Mouse (Mus musculus) liver, postnatal 0 days (tissue): Measurements from ENCODE around the gene Agmat. TPM values are rescaled to one million over a fixed set of nuclear protein-coding genes. Genes with fewer than 3 reads are reported as not detected.
"Not testable (repeated sequence)": the region's sequence is repeated elsewhere in the genome, so short reads cannot be mapped to it uniquely, and the experiment has no call there.

Experiments
- ATAC-seq: fragments of 200-750 bp; cut with Nextera tagmentation; 2 replicates; pipeline ENCODE4 v1.8.0; 2017; ENCODE audit warnings: mild to moderate bottlenecking, moderate library complexity
- DNase-seq: peaks from one replicate; pipeline ENCODE4 v3.0.0-alpha.2; 2016
- H3K27ac ChIP-seq: fragments of 300-500 bp; sonication (generic); 2 replicates; pipeline ENCODE4 v1.5.1; 2014; ENCODE audit warnings: antibody characterized with exemption, moderate library complexity, mild to moderate bottlenecking, low read depth
- H3K27me3 ChIP-seq: fragments of 300-500 bp; sonication (generic); 2 replicates; pipeline ENCODE4 v1.6.1; 2014; ENCODE audit warnings: low read length, control low read depth, mixed read lengths; ENCODE audit not compliant: insufficient read depth
- H3K36me3 ChIP-seq: fragments of 300-500 bp; sonication (generic); replicated peaks from 2 replicates; pipeline ENCODE4 v1.6.1; 2014; ENCODE audit warnings: mild to moderate bottlenecking, control low read depth, low read length, moderate library complexity, mixed read lengths; ENCODE audit not compliant: insufficient read depth
- H3K4me1 ChIP-seq: fragments of 300-500 bp; sonication (generic); 2 replicates; pipeline ENCODE4 v1.6.1; 2014; ENCODE audit warnings: antibody characterized with exemption, mild to moderate bottlenecking, control low read depth; ENCODE audit not compliant: insufficient read depth
- H3K4me2 ChIP-seq: fragments of 300-500 bp; sonication (generic); 2 replicates; pipeline ENCODE4 v1.6.1; 2014; ENCODE audit warnings: low read depth, mild to moderate bottlenecking, low read length, moderate library complexity, mixed read lengths
- H3K4me3 ChIP-seq: fragments of 300-500 bp; sonication (generic); 2 replicates; pipeline ENCODE4 v1.5.1; 2014; ENCODE audit warnings: low read depth, low read length
- H3K9ac ChIP-seq: fragments of 300-500 bp; sonication (generic); replicated peaks from 2 replicates; pipeline ENCODE4 v1.6.1; 2014; ENCODE audit warnings: mild to moderate bottlenecking, moderate library complexity
- H3K9me3 ChIP-seq: fragments of 300-500 bp; sonication (generic); 2 replicates; pipeline ENCODE4 v1.6.1; 2016; ENCODE audit warnings: mild to moderate bottlenecking, control low read depth, low read length, mixed read lengths
- CTCF ChIP-seq: sonication (generic); IDR thresholded peaks from 2 replicates; pipeline ENCODE4 v1.5.1; 2016; ENCODE audit warnings: antibody characterized with exemption, low read depth
- EP300 ChIP-seq: IDR thresholded peaks from 2 replicates; pipeline ENCODE4 v1.6.1; 2016; ENCODE audit warnings: antibody characterized with exemption, low read depth, mild to moderate bottlenecking
- WGBS: fragments of 180-500 bp; shearing (Covaris S2); extraction: QIAGEN DNeasy Blood & Tissue Kit; methylation state at CpG from one replicate; pipeline ENCODE4 v1.1.7; 2014; ENCODE audit not compliant: insufficient replicate concordance; 5-methylcytosine and 5-hydroxymethylcytosine counted together
- polyA plus RNA-seq: library from polyadenylated mRNA; unstranded; fragments of >200 nt; fragmentation: Nextera tagmentation; extraction: Ambion mirVana; gene quantifications from 2 replicates; pipeline ENCODE4 v1.2.1, GENCODE M21; 2015

Agmat gene
- polyA plus RNA-seq, 1 experiment from 2014 or later = 105 TPM

- H3K4me3 ChIP-seq, H3K27me3 ChIP-seq, H3K27ac ChIP-seq, H3K9ac ChIP-seq, ATAC-seq, DNase-seq, H3K4me2 ChIP-seq, H3K9me3 ChIP-seq: not testable (repeated sequence)
- H3K4me1 ChIP-seq = peaks cover 28% of the 10 kb centered on the region
- TF ChIP-seq CTCF = peak; percentile 41; the same call in 1 of the 2 replicates
- 94% methylated on average over 4 of the region's 4 CpGs for WGBS
- peaks cover 48% of the 10 kb centered on the region for H3K36me3 ChIP-seq
Measured at GRCm38 (mm10) chr4:141773019-141773418, 26.5 kb downstream of the Agmat start.

GRCm38 (mm10) chr4:141779828-141780227 is 33.4 kb downstream of the Agmat start:
- no peak overlapping the region for H3K9ac ChIP-seq
- no peak for DNase-seq
- H3K4me1 ChIP-seq = no peaks in the 10 kb centered on the region
- no peaks in the 10 kb centered on the region for H3K27me3 ChIP-seq
- no peak overlapping the region for H3K4me2 ChIP-seq
- TF ChIP-seq EP300 (no peak), CTCF (no peak)
- H3K27ac ChIP-seq = no peak overlapping the region
- no peak for ATAC-seq
- H3K4me3 ChIP-seq = no peak overlapping the region
- H3K36me3 ChIP-seq = peaks cover 55% of the 10 kb centered on the region
- H3K9me3 ChIP-seq = no peaks in the 10 kb centered on the region
- WGBS = 97% methylated on average over 8 of the region's 8 CpGs

GRCm38 (mm10) chr4:141781201-141781985 is 34.9 kb downstream of the Agmat start:
- H3K4me2 ChIP-seq = no peak overlapping the region
- no peak overlapping the region for H3K9ac ChIP-seq
- no peak overlapping the region for H3K4me3 ChIP-seq
- H3K4me1 ChIP-seq = no peaks in the 10 kb centered on the region
- H3K36me3 ChIP-seq = peaks cover 49% of the 10 kb centered on the region
- 93% methylated on average over 8 of the region's 8 CpGs for WGBS
- no peak for TF ChIP-seq EP300
- TF ChIP-seq CTCF = no peak
- ATAC-seq (no peak), DNase-seq (no peak)
- H3K27ac ChIP-seq = no peak overlapping the region
- no peaks in the 10 kb centered on the region for H3K27me3 ChIP-seq
- H3K9me3 ChIP-seq = no peaks in the 10 kb centered on the region

- Histone ChIP-seq H3K4me2 (no peak overlapping the region), H3K36me3 (peaks cover 52% of the 10 kb centered on the region), H3K9ac (no peak overlapping the region), H3K4me3 (no peak overlapping the region), H3K27me3 (no peaks in the 10 kb centered on the region), H3K9me3 (no peaks in the 10 kb centered on the region), H3K4me1 (peaks cover 4% of the 10 kb centered on the region), H3K27ac (no peak overlapping the region)
- no peak for TF ChIP-seq EP300
- no peak for TF ChIP-seq CTCF
- 88% methylated on average over 5 of the region's 5 CpGs for WGBS
- DNase-seq (no peak), ATAC-seq (no peak)
Measured at GRCm38 (mm10) chr4:141784835-141785234, 38.4 kb downstream of the Agmat start.

- H3K36me3 ChIP-seq = peaks cover 39% of the 10 kb centered on the region
Measured at GRCm38 (mm10) chr4:141786141-141786540, 39.7 kb downstream of the Agmat start.

GRCm38 (mm10) chr4:141787046-141787445 is 40.6 kb downstream of the Agmat start:
- peaks cover 37% of the 10 kb centered on the region for H3K36me3 ChIP-seq

More at GRCm38 (mm10) chr4:141786141-141786540, 39.7 kb downstream of the Agmat start:
- no peaks in the 10 kb centered on the region for H3K9me3 ChIP-seq
- peaks cover 9% of the 10 kb centered on the region for H3K4me1 ChIP-seq
- H3K27ac ChIP-seq = no peak overlapping the region
- H3K4me2 ChIP-seq = no peak overlapping the region
- no peak overlapping the region for H3K9ac ChIP-seq
- no peak overlapping the region for H3K4me3 ChIP-seq
- no peaks in the 10 kb centered on the region for H3K27me3 ChIP-seq
- no peak for DNase-seq
- 87% methylated on average over 13 of the region's 13 CpGs for WGBS
- ATAC-seq = no peak
- TF ChIP-seq EP300 (no peak), CTCF (no peak)

More at GRCm38 (mm10) chr4:141787046-141787445, 40.6 kb downstream of the Agmat start:
- peaks cover 16% of the 10 kb centered on the region for H3K4me1 ChIP-seq
- H3K4me2 ChIP-seq = no peak overlapping the region
- H3K4me3 ChIP-seq = no peak overlapping the region
- H3K27ac ChIP-seq = no peak overlapping the region
- WGBS = 88% methylated on average over 6 of the region's 6 CpGs
- no peaks in the 10 kb centered on the region for H3K9me3 ChIP-seq
- ATAC-seq (no peak), DNase-seq (no peak)
- no peaks in the 10 kb centered on the region for H3K27me3 ChIP-seq
- no peak for TF ChIP-seq CTCF
- TF ChIP-seq EP300 = no peak
- no peak overlapping the region for H3K9ac ChIP-seq
